Mouse (Mus musculus): ENCODE results near the gene Usp25. TPM values are rescaled to one million over a fixed set of nuclear protein-coding genes. Genes with fewer than 3 reads are reported as not detected.

Usp25 gene
- 11.7 and 12.6 TPM in 2 replicates for polyA plus RNA-seq (2012; rRNA removed)

GRCm38 (mm10) chr16:77013427-77014320 is at the start of gene Usp25:
Gene Usp25 (plus strand): TSS chr16:77013706.

All from central nervous system, embryonic 14 days (tissue).